Mouse (Mus musculus): ENCODE results near the gene Itfg1.

GRCm38 (mm10) chr8:85700751-85701351 lies 139.9 kb downstream of the Itfg1 start, which contains the start of gene Neto2:
- TF ChIP-seq CTCF (IDR thresholded peaks at IDR 0.05; ENCODE audit: control insufficient read depth, insufficient read depth, low read length) = no peak
- peak; percentile 21; the same call in 1 of the 2 replicates for TF ChIP-seq POLR2A (IDR thresholded peaks at IDR 0.05; ENCODE audit: borderline replicate concordance, control insufficient read depth, low read depth, low read length)
